Mouse (Mus musculus) embryonic facial prominence, embryonic 11.5 days (tissue): ENCODE results near the gene Cntn4. TPM values are rescaled to one million over a fixed set of nuclear protein-coding genes. Genes with fewer than 3 reads are reported as not detected.

ENCODE experiments used
- ATAC-seq: fragments of 200-750 bp; cut with Nextera tagmentation; replicated peaks from 2 replicates; pipeline ENCODE4 v1.8.0; 2017; ENCODE audit warnings: low read depth; ENCODE audit not compliant: insufficient number of reproducible peaks, low FRiP score, low TSS enrichment
- DNase-seq: peaks from one replicate; pipeline ENCODE4 v3.0.0-alpha.2; 2015; ENCODE audit warnings: low spot score
- H3K27ac ChIP-seq: fragments of 300-500 bp; sonication (generic); replicated peaks from 2 replicates; pipeline ENCODE4 v1.5.1; 2014; ENCODE audit warnings: mild to moderate bottlenecking, low read depth, low read length, control low read depth
- H3K27me3 ChIP-seq: fragments of 300-500 bp; sonication (generic); 2 replicates; pipeline ENCODE4 v1.6.1; 2014; ENCODE audit warnings: mild to moderate bottlenecking, low read length, moderate library complexity, mixed read lengths; ENCODE audit not compliant: control insufficient read depth, insufficient read depth
- H3K36me3 ChIP-seq: fragments of 300-500 bp; sonication (generic); replicated peaks from 2 replicates; pipeline ENCODE4 v1.6.1; 2014; ENCODE audit warnings: low read depth, mild to moderate bottlenecking, low read length, moderate library complexity, mixed read lengths; ENCODE audit not compliant: control insufficient read depth, insufficient read depth
- H3K4me1 ChIP-seq: fragments of 300-500 bp; sonication (generic); 2 replicates; pipeline ENCODE4 v1.6.1; 2014; ENCODE audit warnings: low read length, mixed read lengths; ENCODE audit not compliant: control insufficient read depth, insufficient read depth
- H3K4me2 ChIP-seq: fragments of 300-500 bp; sonication (generic); 2 replicates; pipeline ENCODE4 v1.6.1; 2014; ENCODE audit warnings: low read depth, mild to moderate bottlenecking, control low read depth, low read length, moderate library complexity
- H3K4me3 ChIP-seq: fragments of 300-500 bp; sonication (generic); 2 replicates; pipeline ENCODE4 v1.5.1; 2014; ENCODE audit warnings: low read depth, low read length, control low read depth
- H3K9ac ChIP-seq: fragments of 300-500 bp; sonication (generic); replicated peaks from 2 replicates; pipeline ENCODE4 v1.6.1; 2014; ENCODE audit warnings: mild to moderate bottlenecking, control low read depth, low read length
- H3K9me3 ChIP-seq: fragments of 300-500 bp; sonication (generic); replicated peaks from 2 replicates; pipeline ENCODE4 v1.6.1; 2016; ENCODE audit warnings: mild to moderate bottlenecking, low read length, inconsistent platforms, mixed read lengths; ENCODE audit not compliant: control insufficient read depth
- WGBS: fragments of 180-500 bp; shearing (Covaris S2); extraction: QIAGEN DNeasy Blood & Tissue Kit; methylation state at CpG from one replicate; pipeline ENCODE4 v1.1.7; 2014; 5-methylcytosine and 5-hydroxymethylcytosine counted together
- polyA plus RNA-seq: library from polyadenylated mRNA; unstranded; fragments of >200 nt; fragmentation: Nextera tagmentation; extraction: Ambion mirVana; gene quantifications from 2 replicates; pipeline ENCODE4 v1.2.1, GENCODE M21; 2014

Cntn4 gene
- 2.0 and 2.4 TPM in 2 replicates for polyA plus RNA-seq

- Histone ChIP-seq H3K4me3 (peak within 1 kb of the TSS; percentile 29), H3K36me3 (no peaks in the 10 kb centered on the region), H3K4me1 (no peaks in the 10 kb centered on the region), H3K27me3 (peaks cover 18% of the 10 kb centered on the region), H3K9ac (no peak within 1 kb of the TSS; the same call in 1 of the 2 replicates), H3K4me2 (peak within 1 kb of the TSS; percentile 59), H3K27ac (no peak within 1 kb of the TSS), H3K9me3 (no peaks in the 10 kb centered on the region)
- DNase-seq (peak; percentile 19), ATAC-seq (peak; percentile 68)
- WGBS, result 2% methylated on average over 40 of the region's 40 CpGs
Observed at GRCm38 (mm10) chr6:105677149-105678031, at the start of gene Cntn4. Gene Cntn4 (plus strand): TSS chr6:105677660.

- Histone ChIP-seq H3K27ac (no peak overlapping the region), H3K4me1 (no peaks in the 10 kb centered on the region), H3K27me3 (peaks cover 18% of the 10 kb centered on the region), H3K36me3 (no peaks in the 10 kb centered on the region), H3K4me3 (no peak overlapping the region), H3K4me2 (no peak overlapping the region), H3K9ac (no peak overlapping the region), H3K9me3 (no peaks in the 10 kb centered on the region)
- ATAC-seq (no peak), DNase-seq (no peak)
- 78% methylated on average over 4 of the region's 4 CpGs for WGBS
Observed at GRCm38 (mm10) chr6:105674276-105674675, 3.2 kb upstream of the Cntn4 start.

GRCm38 (mm10) chr6:105675099-105675498 lies 2.4 kb upstream of the Cntn4 start:
- 30% methylated on average over 3 of the region's 3 CpGs for WGBS
- DNase-seq, result no peak
- no peaks in the 10 kb centered on the region for H3K9me3 ChIP-seq

DNA sequence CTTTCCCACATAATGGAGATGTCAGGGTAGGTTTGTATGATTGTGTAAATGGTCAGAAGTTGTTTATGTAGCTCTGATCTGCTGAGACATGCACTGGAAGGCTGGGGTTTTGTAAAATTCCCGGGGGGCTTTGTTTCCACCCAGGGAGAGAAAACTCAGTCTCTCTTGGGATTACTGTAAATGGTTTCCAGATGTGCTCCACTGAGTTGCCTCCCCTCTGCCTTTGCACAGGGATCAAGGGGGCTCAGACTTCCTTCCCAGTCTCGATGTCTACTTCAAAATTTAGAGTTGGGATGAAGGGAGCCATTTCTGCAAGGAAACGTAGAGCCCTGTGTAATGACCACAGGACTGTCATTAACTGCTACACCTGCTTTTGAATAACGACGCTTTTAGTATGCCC lies 823 bp upstream of the Cntn4 start:
- Histone ChIP-seq H3K4me2 (peak overlapping the region; percentile 59; the same call in 1 of the 2 replicates), H3K4me1 (no peaks in the 10 kb centered on the region), H3K4me3 (no peak overlapping the region), H3K27ac (no peak overlapping the region), H3K9me3 (no peaks in the 10 kb centered on the region), H3K36me3 (no peaks in the 10 kb centered on the region), H3K9ac (no peak overlapping the region), H3K27me3 (peaks cover 18% of the 10 kb centered on the region)
- 9% methylated on average over 5 of the region's 5 CpGs for WGBS
- 0 out of 2 replicates have a peak, but pooled peaks have one; percentile 16 for ATAC-seq
- DNase-seq, result peak; percentile 70

More at GRCm38 (mm10) chr6:105675099-105675498, 2.4 kb upstream of the Cntn4 start:
- Histone ChIP-seq H3K9ac (no peak overlapping the region), H3K4me1 (no peaks in the 10 kb centered on the region), H3K4me3 (no peak overlapping the region), H3K27ac (no peak overlapping the region), H3K4me2 (no peak overlapping the region), H3K27me3 (peaks cover 18% of the 10 kb centered on the region), H3K36me3 (no peaks in the 10 kb centered on the region)
- ATAC-seq, result no peak

GRCm38 (mm10) chr6:105678778-105679177 lies 1.3 kb downstream of the Cntn4 start:
- DNase-seq (no peak), ATAC-seq (no peak)
- no peak overlapping the region for H3K4me2 ChIP-seq
- H3K27ac ChIP-seq, result no peak overlapping the region
- no peaks in the 10 kb centered on the region for H3K36me3 ChIP-seq
- H3K4me3 ChIP-seq, result no peak overlapping the region
- no peaks in the 10 kb centered on the region for H3K9me3 ChIP-seq
- no peak overlapping the region for H3K9ac ChIP-seq
- H3K4me1 ChIP-seq, result no peaks in the 10 kb centered on the region
- peaks cover 18% of the 10 kb centered on the region for H3K27me3 ChIP-seq
- 12% methylated on average over 5 of the region's 5 CpGs for WGBS

- Histone ChIP-seq H3K27ac (no peak overlapping the region), H3K9me3 (no peaks in the 10 kb centered on the region), H3K27me3 (peaks cover 18% of the 10 kb centered on the region), H3K4me3 (no peak overlapping the region), H3K4me1 (no peaks in the 10 kb centered on the region), H3K9ac (no peak overlapping the region), H3K4me2 (no peak overlapping the region), H3K36me3 (no peaks in the 10 kb centered on the region)
- DNase-seq (no peak), ATAC-seq (no peak)
- 57% methylated on average over 2 of the region's 2 CpGs for WGBS
Observed at GRCm38 (mm10) chr6:105681496-105681895, 4.0 kb downstream of the Cntn4 start.

- Histone ChIP-seq H3K36me3 (no peaks in the 10 kb centered on the region), H3K4me1 (no peaks in the 10 kb centered on the region), H3K27ac (no peak overlapping the region), H3K4me2 (no peak overlapping the region), H3K4me3 (no peak overlapping the region), H3K9ac (no peak overlapping the region), H3K9me3 (no peaks in the 10 kb centered on the region), H3K27me3 (peaks cover 9% of the 10 kb centered on the region)
- DNase-seq, result no peak
- ATAC-seq, result no peak
- 83% methylated on average over 5 of the region's 5 CpGs for WGBS
Observed at GRCm38 (mm10) chr6:105683251-105683650, 5.8 kb downstream of the Cntn4 start.

- peaks cover 1% of the 10 kb centered on the region for H3K27me3 ChIP-seq
- ATAC-seq (no peak), DNase-seq (no peak)
- no peak overlapping the region for H3K9ac ChIP-seq
- H3K4me2 ChIP-seq, result no peak overlapping the region
- H3K4me3 ChIP-seq, result no peak overlapping the region
- whole genome bisulfite sequencing, result 66% methylated on average over 4 of the region's 4 CpGs
- H3K9me3 ChIP-seq, result no peaks in the 10 kb centered on the region
- H3K36me3 ChIP-seq, result no peaks in the 10 kb centered on the region
- H3K27ac ChIP-seq, result no peak overlapping the region
- no peaks in the 10 kb centered on the region for H3K4me1 ChIP-seq
Observed at GRCm38 (mm10) chr6:105684123-105684522, 6.7 kb downstream of the Cntn4 start.
